Mouse (Mus musculus): Measurements from ENCODE around the gene Prdm16. TPM values are rescaled to one million over a fixed set of nuclear protein-coding genes. Genes with fewer than 3 reads are reported as not detected.

Gene Prdm16
- polyA plus RNA-seq, 1 experiment from 2014 or later = 2.1 TPM

DNA sequence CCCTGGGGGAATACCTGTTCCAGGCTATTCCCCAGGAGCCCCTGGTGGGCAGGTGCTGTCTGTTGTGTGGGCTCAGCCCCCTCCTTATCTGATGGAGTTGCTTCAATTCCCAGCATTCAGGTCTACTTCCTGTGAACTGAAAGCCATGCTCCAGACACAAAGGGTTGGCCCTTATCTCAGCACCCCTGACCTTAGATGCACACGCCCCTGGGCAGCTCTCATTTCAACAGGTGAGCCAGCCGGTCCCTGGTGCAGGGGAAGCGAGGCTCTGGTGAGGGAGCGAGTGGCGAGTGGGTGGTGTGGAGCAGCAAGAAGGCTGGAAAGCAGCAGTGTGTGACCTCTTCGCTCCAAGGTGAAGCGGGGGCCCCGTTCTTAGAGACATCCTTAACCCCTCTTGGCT is 226.1 kb downstream of the Prdm16 start:
- no peaks in the 10 kb centered on the region for H3K27me3 ChIP-seq (ENCODE audit: control insufficient read depth, insufficient read depth, low read depth, low read length)
- ATAC-seq (ENCODE audit: low read depth) = no peak
- no peaks in the 10 kb centered on the region for H3K9me3 ChIP-seq (replicated peaks; ENCODE audit: control insufficient read depth, low read length)
- no peak overlapping the region for H3K4me3 ChIP-seq (ENCODE audit: low read depth, low read length)
- H3K4me1 ChIP-seq (ENCODE audit: control insufficient read depth, low read depth, low read length) = no peaks in the 10 kb centered on the region
- WGBS (ENCODE audit: insufficient replicate concordance) = 53% methylated on average over 8 of the region's 8 CpGs
- H3K4me2 ChIP-seq (ENCODE audit: low read depth, low read length) = no peak overlapping the region
- H3K9ac ChIP-seq (ENCODE audit: low read depth, low read length) = no peak overlapping the region
- no peaks in the 10 kb centered on the region for H3K36me3 ChIP-seq (ENCODE audit: control insufficient read depth, insufficient read depth)
- H3K27ac ChIP-seq (ENCODE audit: low read length) = no peak overlapping the region

DNA sequence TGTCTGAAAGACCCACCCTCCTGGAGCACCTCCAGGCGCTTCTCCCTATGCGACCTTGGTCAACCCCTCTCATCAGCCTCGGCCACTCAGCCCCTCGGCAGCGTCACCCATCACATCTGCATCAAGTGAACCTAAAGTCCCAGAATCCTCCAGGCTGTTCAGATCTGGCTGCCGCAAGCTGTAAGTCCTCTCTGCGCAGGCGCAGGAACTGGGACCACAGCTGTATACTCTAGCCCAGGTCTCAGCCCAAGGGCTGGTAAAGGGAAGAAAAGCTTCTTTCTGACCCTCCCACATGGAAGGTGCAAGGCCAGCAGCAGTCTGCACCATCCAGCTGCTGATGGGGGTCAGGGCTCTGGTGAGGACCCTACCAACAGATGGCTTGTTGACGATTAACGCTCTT is 226.8 kb downstream of the Prdm16 start:
- ATAC-seq (ENCODE audit: low read depth) = no peak
- H3K4me1 ChIP-seq (ENCODE audit: control insufficient read depth, low read depth, low read length) = no peaks in the 10 kb centered on the region

DNA sequence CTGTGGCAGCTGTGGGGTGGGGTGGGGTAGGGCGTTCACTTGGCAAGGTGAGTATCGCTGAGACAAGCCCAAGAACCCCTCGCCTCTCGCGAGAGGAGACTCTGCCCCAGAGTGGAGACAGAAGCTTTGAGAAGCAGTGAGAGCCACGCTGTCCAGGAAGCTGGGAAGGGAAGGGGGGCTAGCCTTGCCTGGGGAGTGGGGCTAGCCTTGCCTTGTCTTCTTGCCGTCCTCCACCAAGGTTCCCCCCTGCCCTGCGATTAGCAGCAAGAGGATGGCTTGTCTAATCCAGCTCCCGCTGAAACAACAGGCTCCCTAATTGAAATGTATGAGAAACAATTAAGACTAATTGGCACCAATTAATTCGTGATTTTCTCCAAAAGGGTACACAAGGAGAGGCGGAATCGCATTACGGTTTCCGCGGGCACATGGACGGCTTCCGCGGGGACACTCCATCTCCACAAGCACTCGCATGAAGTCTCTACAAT is 227.4 kb downstream of the Prdm16 start:
- no peak overlapping the region for H3K27ac ChIP-seq (ENCODE audit: low read length)
- no peak overlapping the region for H3K4me3 ChIP-seq (ENCODE audit: low read depth, low read length)
- ATAC-seq (ENCODE audit: low read depth) = no peak
- no peaks in the 10 kb centered on the region for H3K36me3 ChIP-seq (ENCODE audit: control insufficient read depth, insufficient read depth)
- H3K9me3 ChIP-seq (replicated peaks; ENCODE audit: control insufficient read depth, low read length) = no peaks in the 10 kb centered on the region
- no peak overlapping the region for H3K4me2 ChIP-seq (ENCODE audit: low read depth, low read length)
- no peaks in the 10 kb centered on the region for H3K4me1 ChIP-seq (ENCODE audit: control insufficient read depth, low read depth, low read length)
- no peaks in the 10 kb centered on the region for H3K27me3 ChIP-seq (ENCODE audit: control insufficient read depth, insufficient read depth, low read depth, low read length)
- no peak overlapping the region for H3K9ac ChIP-seq (ENCODE audit: low read depth, low read length)
- WGBS (ENCODE audit: insufficient replicate concordance) = 48% methylated on average over 19 of the region's 19 CpGs

More for the DNA sequence above, 226.8 kb downstream of the Prdm16 start:
- no peak overlapping the region for H3K4me3 ChIP-seq (ENCODE audit: low read depth, low read length)
- no peak overlapping the region for H3K9ac ChIP-seq (ENCODE audit: low read depth, low read length)
- no peaks in the 10 kb centered on the region for H3K36me3 ChIP-seq (ENCODE audit: control insufficient read depth, insufficient read depth)
- no peak overlapping the region for H3K4me2 ChIP-seq (ENCODE audit: low read depth, low read length)
- H3K27ac ChIP-seq (ENCODE audit: low read length) = no peak overlapping the region
- 62% methylated on average over 10 of the region's 10 CpGs for WGBS (ENCODE audit: insufficient replicate concordance)
- H3K27me3 ChIP-seq (ENCODE audit: control insufficient read depth, insufficient read depth, low read depth, low read length) = no peaks in the 10 kb centered on the region
- H3K9me3 ChIP-seq (replicated peaks; ENCODE audit: control insufficient read depth, low read length) = no peaks in the 10 kb centered on the region

DNA sequence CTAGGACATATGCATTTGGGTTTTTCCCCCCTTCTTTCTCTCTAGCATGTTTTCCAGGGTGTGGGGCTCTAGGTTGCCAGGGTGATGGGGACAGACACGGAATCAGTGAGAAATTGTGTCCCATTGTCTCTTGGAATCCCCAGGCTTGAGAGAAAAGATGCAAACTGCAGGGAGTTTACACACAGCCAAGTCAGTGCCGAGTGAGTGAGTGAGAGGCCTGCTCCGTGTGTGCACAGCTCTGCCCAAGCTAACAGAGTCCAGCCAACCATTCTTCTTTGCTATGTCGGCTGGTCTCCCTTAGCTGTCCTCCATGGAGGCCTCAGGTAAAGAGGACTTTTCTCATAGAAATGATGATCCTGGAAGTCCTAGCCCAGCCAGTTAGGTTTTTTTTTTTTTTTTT is 233.7 kb downstream of the Prdm16 start:
- H3K4me2 ChIP-seq (ENCODE audit: low read depth, low read length) = no peak overlapping the region
- H3K36me3 ChIP-seq (ENCODE audit: control insufficient read depth, insufficient read depth) = no peaks in the 10 kb centered on the region
- no peak for ATAC-seq (ENCODE audit: low read depth)
- no peaks in the 10 kb centered on the region; the same call in none of the 2 replicates for H3K4me1 ChIP-seq (ENCODE audit: control insufficient read depth, low read depth, low read length)
- no peak overlapping the region for H3K9ac ChIP-seq (ENCODE audit: low read depth, low read length)
- no peak overlapping the region for H3K4me3 ChIP-seq (ENCODE audit: low read depth, low read length)
- H3K27ac ChIP-seq (ENCODE audit: low read length) = no peak overlapping the region
- H3K9me3 ChIP-seq (replicated peaks; ENCODE audit: control insufficient read depth, low read length) = no peaks in the 10 kb centered on the region
- H3K27me3 ChIP-seq (ENCODE audit: control insufficient read depth, insufficient read depth, low read depth, low read length) = no peaks in the 10 kb centered on the region
- WGBS (ENCODE audit: insufficient replicate concordance) = 44% methylated on average over 4 of the region's 4 CpGs

DNA sequence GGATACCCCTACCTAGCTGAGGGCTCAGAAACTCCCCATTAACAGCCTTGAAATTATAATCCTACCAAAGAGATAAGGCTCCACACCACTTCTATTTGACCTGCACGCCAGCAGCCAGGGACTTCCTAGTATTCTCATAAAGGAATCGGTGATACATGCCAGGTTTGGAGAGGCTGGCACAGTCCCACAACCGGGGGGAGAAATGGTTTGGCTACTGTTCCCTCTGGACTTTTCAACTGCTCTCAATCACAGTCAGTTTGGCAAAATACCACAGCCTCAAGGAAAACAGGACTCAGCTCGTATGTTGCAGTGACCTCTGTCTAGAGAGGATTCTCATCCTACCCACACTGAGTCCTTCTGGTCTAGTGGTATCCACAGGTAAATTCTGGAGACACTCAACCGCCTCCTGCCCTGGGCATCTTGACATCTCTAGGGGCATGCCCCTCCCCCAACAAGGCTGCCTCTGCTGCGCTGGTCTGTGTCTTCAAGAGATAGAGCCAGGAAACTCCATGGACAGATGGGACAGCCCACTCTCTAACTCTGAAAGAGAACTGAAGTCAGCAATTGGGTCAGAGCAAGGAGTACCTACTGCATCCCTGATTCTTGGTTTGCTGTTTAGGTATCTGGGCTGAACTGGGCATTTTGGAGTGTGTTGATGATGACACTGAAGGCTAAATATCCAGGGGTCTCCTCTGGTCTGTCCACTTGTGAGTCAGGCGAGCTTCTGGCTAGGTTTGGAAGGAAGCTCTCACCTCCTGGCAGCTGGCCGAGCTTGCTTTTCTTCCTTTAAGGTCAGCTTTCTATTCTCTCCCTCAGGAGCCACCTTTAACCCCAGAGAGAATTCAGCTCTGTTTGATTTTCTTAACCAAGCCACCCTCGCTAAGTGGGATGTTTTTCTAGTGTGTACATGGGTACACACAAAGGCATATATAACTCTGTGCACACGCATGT is 234.4 kb downstream of the Prdm16 start:
- no peak overlapping the region for H3K9ac ChIP-seq (ENCODE audit: low read depth, low read length)
- no peak for ATAC-seq (ENCODE audit: low read depth)
- no peaks in the 10 kb centered on the region; the same call in none of the 2 replicates for H3K4me1 ChIP-seq (ENCODE audit: control insufficient read depth, low read depth, low read length)
- H3K4me3 ChIP-seq (ENCODE audit: low read depth, low read length) = no peak overlapping the region
- H3K4me2 ChIP-seq (ENCODE audit: low read depth, low read length) = no peak overlapping the region
- no peaks in the 10 kb centered on the region for H3K9me3 ChIP-seq (replicated peaks; ENCODE audit: control insufficient read depth, low read length)
- H3K36me3 ChIP-seq (ENCODE audit: control insufficient read depth, insufficient read depth) = no peaks in the 10 kb centered on the region
- H3K27ac ChIP-seq (ENCODE audit: low read length) = no peak overlapping the region
- no peaks in the 10 kb centered on the region for H3K27me3 ChIP-seq (ENCODE audit: control insufficient read depth, insufficient read depth, low read depth, low read length)
- 41% methylated on average over 10 of the region's 10 CpGs for WGBS (ENCODE audit: insufficient replicate concordance)

DNA sequence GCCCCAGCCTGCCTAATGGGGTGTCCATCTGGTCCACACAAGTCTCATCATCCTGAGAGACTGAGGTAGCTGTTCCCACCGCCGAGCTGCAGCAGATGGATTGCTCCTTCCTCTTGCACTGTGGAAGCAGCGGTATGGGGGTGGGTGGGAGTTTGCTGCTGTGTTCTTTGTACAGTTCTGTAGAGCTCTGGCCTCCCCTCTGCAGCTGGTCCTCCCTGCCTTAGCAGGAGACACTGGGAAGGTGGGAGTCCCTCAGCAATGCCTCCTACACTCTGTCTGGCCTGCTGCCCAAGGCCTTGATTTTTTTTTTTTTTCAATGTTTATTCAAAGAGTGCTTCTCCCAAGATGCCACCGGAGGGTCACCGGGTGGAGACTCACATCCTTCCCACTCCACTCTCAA is 235.3 kb downstream of the Prdm16 start:
- H3K27me3 ChIP-seq (ENCODE audit: control insufficient read depth, insufficient read depth, low read depth, low read length) = no peaks in the 10 kb centered on the region
- H3K9me3 ChIP-seq (replicated peaks; ENCODE audit: control insufficient read depth, low read length) = no peaks in the 10 kb centered on the region
- H3K4me2 ChIP-seq (ENCODE audit: low read depth, low read length) = no peak overlapping the region
- H3K4me3 ChIP-seq (ENCODE audit: low read depth, low read length) = no peak overlapping the region
- 45% methylated on average over 5 of the region's 5 CpGs for WGBS (ENCODE audit: insufficient replicate concordance)
- no peaks in the 10 kb centered on the region; the same call in none of the 2 replicates for H3K4me1 ChIP-seq (ENCODE audit: control insufficient read depth, low read depth, low read length)
- no peaks in the 10 kb centered on the region for H3K36me3 ChIP-seq (ENCODE audit: control insufficient read depth, insufficient read depth)
- H3K9ac ChIP-seq (ENCODE audit: low read depth, low read length) = no peak overlapping the region
- no peak for ATAC-seq (ENCODE audit: low read depth)
- no peak overlapping the region for H3K27ac ChIP-seq (ENCODE audit: low read length)

DNA sequence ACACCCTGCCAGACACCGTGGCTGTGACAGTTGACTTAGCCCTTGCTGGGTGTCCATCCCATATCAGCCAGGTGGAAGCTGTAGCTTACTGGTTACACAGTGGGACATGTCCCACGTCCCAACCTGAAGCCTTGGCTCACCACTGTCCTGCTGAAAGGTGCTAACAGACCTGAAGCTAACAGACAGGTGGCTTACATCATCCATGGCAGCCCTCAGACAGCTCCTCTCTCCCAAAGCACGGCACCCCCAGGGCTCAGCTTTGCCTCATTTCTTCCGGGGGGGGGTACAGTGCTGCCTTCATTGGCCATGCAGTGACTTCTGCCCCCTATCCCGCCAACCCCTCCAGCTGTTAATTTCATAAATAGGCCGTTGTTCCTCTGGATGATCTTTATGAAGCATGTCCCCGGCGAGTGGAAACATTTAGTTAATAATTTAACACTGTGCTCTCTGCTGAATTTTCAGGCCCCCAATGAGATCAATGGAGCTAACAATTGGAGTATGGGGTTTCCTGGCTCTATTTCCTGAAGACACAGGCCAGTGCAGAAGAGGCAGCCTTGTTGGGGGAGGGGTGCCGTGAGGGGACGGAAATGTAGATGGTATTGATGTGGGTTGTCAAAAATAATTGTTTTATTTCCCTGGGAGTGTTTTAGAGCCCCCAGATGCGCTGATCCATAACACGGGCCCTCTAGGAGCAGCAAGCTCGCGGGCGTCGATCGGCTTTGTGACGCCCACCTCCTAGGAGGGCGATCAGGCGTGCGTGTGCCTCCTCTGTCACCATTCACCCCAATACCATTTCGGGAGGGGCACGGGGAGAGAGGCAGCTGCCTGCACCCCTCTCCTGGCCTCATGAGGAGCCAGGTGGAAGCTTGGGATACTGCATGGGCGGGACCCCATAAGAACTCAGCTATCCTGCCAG is 236.2 kb downstream of the Prdm16 start:
- ATAC-seq (ENCODE audit: low read depth) = peak; percentile 55
- no peaks in the 10 kb centered on the region for H3K27me3 ChIP-seq (ENCODE audit: control insufficient read depth, insufficient read depth, low read depth, low read length)

DNA sequence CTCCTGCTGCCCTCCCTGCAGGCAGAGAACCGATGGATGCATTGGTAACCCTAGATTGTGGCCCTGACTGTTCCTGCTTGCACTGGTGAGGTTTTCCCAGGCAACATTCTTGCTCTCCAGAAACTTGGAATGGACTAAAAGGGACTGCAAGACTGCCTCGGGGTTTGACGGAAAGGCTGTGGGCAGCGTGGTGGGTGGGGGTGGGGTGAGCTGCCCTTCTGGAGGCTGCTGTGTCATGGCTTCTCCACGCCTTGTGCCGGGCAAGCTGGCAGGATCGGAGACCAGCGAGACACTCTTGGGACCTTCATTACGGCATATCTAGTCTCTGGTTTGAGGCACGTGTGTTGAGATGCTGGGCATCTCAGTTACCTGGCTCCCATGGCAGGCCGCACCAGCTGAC is 237.0 kb downstream of the Prdm16 start:
- no peak overlapping the region for H3K4me2 ChIP-seq (ENCODE audit: low read depth, low read length)
- no peak for ATAC-seq (ENCODE audit: low read depth)
- no peaks in the 10 kb centered on the region; the same call in none of the 2 replicates for H3K4me1 ChIP-seq (ENCODE audit: control insufficient read depth, low read depth, low read length)
- peak overlapping the region; percentile 56; the same call in 1 of the 2 replicates for H3K27ac ChIP-seq (ENCODE audit: low read length)
- H3K9ac ChIP-seq (ENCODE audit: low read depth, low read length) = no peak overlapping the region
- no peaks in the 10 kb centered on the region for H3K36me3 ChIP-seq (ENCODE audit: control insufficient read depth, insufficient read depth)
- H3K9me3 ChIP-seq (replicated peaks; ENCODE audit: control insufficient read depth, low read length) = no peaks in the 10 kb centered on the region
- H3K27me3 ChIP-seq (ENCODE audit: control insufficient read depth, insufficient read depth, low read depth, low read length) = no peaks in the 10 kb centered on the region
- 59% methylated on average over 11 of the region's 11 CpGs for WGBS (ENCODE audit: insufficient replicate concordance)
- no peak overlapping the region for H3K4me3 ChIP-seq (ENCODE audit: low read depth, low read length)

More for the DNA sequence above, 236.2 kb downstream of the Prdm16 start:
- no peak overlapping the region for H3K4me3 ChIP-seq (ENCODE audit: low read depth, low read length)
- H3K4me1 ChIP-seq (ENCODE audit: control insufficient read depth, low read depth, low read length) = no peaks in the 10 kb centered on the region; the same call in none of the 2 replicates
- no peaks in the 10 kb centered on the region for H3K9me3 ChIP-seq (replicated peaks; ENCODE audit: control insufficient read depth, low read length)
- no peak overlapping the region for H3K9ac ChIP-seq (ENCODE audit: low read depth, low read length)
- 0 out of 2 replicates have a peak overlapping the region, but pooled peaks have one; percentile 4 for H3K4me2 ChIP-seq (ENCODE audit: low read depth, low read length)
- no peaks in the 10 kb centered on the region for H3K36me3 ChIP-seq (ENCODE audit: control insufficient read depth, insufficient read depth)
- peak overlapping the region; percentile 56; the same call in 1 of the 2 replicates for H3K27ac ChIP-seq (ENCODE audit: low read length)
- WGBS (ENCODE audit: insufficient replicate concordance) = 63% methylated on average over 24 of the region's 24 CpGs

All from liver, embryonic 16.5 days (tissue).